Mouse (Mus musculus): ENCODE data around the gene Dus2. TPM values are rescaled to one million over a fixed set of nuclear protein-coding genes. Genes with fewer than 3 reads are reported as not detected.
"Not testable (repeated sequence)": the region's sequence is repeated elsewhere in the genome, so short reads cannot be mapped to it uniquely, and the experiment has no call there.

The Dus2 gene
- polyA plus RNA-seq, 1 experiment from 2014 or later: 23.3 TPM

GRCm38 (mm10) chr8:105965266-105965904, 25.8 kb upstream of the Dus2 start:
- peak overlapping the region; percentile 82 for H3K9ac ChIP-seq
- H3K27me3 ChIP-seq: no peaks in the 10 kb centered on the region
- H3K4me3 ChIP-seq (replicated peaks): peak overlapping the region; percentile 89
- H3K36me3 ChIP-seq: no peaks in the 10 kb centered on the region
- no peaks in the 10 kb centered on the region for H3K9me3 ChIP-seq (replicated peaks)
- WGBS: under 1% methylated on average over 40 of the region's 40 CpGs
- peaks cover 34% of the 10 kb centered on the region for H3K4me1 ChIP-seq
- H3K4me2 ChIP-seq: peak overlapping the region; percentile 84
- ATAC-seq (replicated peaks; ENCODE audit: low FRiP score): peak; percentile 71
- peak overlapping the region; percentile 93 for H3K27ac ChIP-seq

- Histone ChIP-seq H3K36me3 (no peaks in the 10 kb centered on the region), H3K27ac (peak within 1 kb of the TSS; percentile 93), H3K9ac (peak within 1 kb of the TSS; percentile 82), H3K27me3 (no peaks in the 10 kb centered on the region), H3K4me2 (peak within 1 kb of the TSS; percentile 84), H3K4me1 (peaks cover 34% of the 10 kb centered on the region), H3K4me3 (replicated peaks) (peak within 1 kb of the TSS; percentile 89), H3K9me3 (replicated peaks) (no peaks in the 10 kb centered on the region)
- ATAC-seq (replicated peaks; ENCODE audit: low FRiP score): peak; percentile 94
- WGBS: under 1% methylated on average over 47 of the region's 47 CpGs
Observed at GRCm38 (mm10) chr8:105965905-105966341, 25.2 kb upstream of the Dus2 start, which contains the start of gene Slc12a4. Gene Slc12a4 (minus strand): TSS chr8:105966097.

DNA sequence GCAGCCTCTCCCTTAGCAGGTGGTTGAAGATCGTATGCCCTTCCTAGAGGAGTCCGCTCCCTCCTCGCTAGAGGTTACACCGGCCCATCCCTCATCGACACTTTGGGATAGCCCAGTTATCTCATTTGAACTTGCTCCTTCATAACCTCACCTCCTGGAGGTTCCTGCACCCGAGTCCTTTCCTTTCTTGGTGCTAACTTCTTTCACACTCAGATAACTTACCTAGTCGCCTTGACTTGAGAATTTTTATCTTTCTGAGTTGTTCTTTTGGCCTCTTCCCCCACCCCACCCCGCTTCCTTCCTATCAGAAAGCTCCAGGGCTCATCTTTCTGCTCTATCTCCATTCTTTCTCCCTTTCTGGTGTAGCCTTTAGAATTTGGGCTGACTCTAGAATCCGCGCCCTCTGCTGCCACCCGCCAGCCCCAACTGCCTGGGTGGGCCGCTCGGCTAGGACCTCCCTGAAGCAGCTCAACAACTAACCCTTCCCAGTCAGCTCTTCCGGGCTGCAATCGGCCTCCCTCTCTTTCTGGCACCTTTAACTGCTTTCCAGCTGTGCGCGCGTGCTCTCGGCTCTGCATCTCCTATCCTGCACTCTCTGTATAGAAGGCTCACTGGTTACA, 24.3 kb upstream of the Dus2 start:
- no peaks in the 10 kb centered on the region for H3K27me3 ChIP-seq
- WGBS: 7% methylated on average over 19 of the region's 19 CpGs
- H3K9me3 ChIP-seq (replicated peaks): no peaks in the 10 kb centered on the region
- peak overlapping the region; percentile 93 for H3K27ac ChIP-seq
- H3K9ac ChIP-seq: no peak overlapping the region
- peak overlapping the region; percentile 89 for H3K4me3 ChIP-seq (replicated peaks)
- ATAC-seq (replicated peaks; ENCODE audit: low FRiP score): peak; percentile 49
- H3K4me1 ChIP-seq: peaks cover 30% of the 10 kb centered on the region
- H3K36me3 ChIP-seq: no peaks in the 10 kb centered on the region
- H3K4me2 ChIP-seq: peak overlapping the region; percentile 84

DNA sequence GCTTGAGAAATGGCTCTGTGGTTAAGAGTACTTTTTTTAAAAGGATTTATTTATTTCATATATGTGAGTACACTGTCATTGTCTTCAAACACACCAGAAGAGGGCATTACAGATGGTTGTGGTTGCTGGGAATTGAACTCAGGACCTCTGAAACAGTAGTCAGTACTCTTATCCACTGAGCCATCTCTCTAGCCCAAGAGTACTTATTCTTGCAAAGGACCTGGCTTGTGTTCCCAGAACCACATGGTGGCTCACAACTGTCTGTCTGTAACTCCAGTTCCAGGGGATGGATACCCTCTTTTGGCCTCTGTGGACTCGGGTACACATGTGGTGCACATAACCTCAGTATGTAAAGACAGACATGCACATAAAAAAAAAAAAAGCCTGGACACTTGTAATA, 21.8 kb upstream of the Dus2 start:
- no peak for ATAC-seq (replicated peaks; ENCODE audit: low FRiP score)
- no peaks in the 10 kb centered on the region for H3K36me3 ChIP-seq
- H3K27ac ChIP-seq: no peak overlapping the region
- H3K4me2 ChIP-seq: no peak overlapping the region
- H3K27me3 ChIP-seq: no peaks in the 10 kb centered on the region
- no peak overlapping the region for H3K4me3 ChIP-seq (replicated peaks)
- WGBS: 74% methylated on average over 1 of the region's 1 CpGs
- H3K4me1 ChIP-seq: peaks cover 25% of the 10 kb centered on the region
- no peaks in the 10 kb centered on the region for H3K9me3 ChIP-seq (replicated peaks)
- H3K9ac ChIP-seq: no peak overlapping the region

DNA sequence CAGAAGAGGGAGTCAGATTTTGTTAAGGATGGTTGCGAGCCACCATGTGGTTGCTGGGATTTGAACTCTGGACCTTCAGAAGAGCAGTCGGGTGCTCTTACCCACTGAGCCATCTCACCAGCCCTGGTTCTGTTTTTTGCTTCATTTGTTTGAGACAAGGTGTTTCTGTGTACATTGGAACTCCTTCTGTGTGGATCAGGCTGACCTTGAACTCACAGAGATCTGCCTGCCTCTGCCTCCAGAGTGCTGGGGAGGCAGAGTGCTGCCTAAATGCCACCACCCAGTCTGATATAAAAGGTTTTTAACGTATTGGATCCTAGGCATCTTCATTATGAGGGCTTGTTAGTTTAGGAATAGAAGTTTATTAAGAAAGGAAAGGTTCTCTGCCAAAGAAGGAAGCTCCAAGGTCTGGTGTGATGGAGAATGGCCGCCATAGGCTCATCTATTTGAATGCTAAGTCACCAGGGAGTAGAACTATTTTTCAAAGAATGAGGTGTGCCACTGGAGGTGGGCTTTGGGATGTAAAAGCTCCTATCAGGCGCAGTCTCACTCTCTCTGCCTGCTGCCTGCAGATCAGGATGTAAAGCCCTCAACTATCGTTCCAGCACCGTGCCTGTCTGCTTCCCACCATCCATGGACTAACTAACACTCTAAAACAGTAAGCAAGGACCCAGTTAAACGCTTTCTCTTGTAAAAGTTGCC, 20.0 kb upstream of the Dus2 start:
- H3K27ac ChIP-seq: no peak overlapping the region
- H3K4me2 ChIP-seq: no peak overlapping the region
- no peaks in the 10 kb centered on the region for H3K9me3 ChIP-seq (replicated peaks)
- no peaks in the 10 kb centered on the region for H3K36me3 ChIP-seq
- H3K27me3 ChIP-seq: no peaks in the 10 kb centered on the region
- H3K4me3 ChIP-seq (replicated peaks): no peak overlapping the region
- peaks cover 12% of the 10 kb centered on the region for H3K4me1 ChIP-seq
- WGBS: 76% methylated on average over 8 of the region's 8 CpGs
- no peak for ATAC-seq (replicated peaks; ENCODE audit: low FRiP score)
- no peak overlapping the region for H3K9ac ChIP-seq

DNA sequence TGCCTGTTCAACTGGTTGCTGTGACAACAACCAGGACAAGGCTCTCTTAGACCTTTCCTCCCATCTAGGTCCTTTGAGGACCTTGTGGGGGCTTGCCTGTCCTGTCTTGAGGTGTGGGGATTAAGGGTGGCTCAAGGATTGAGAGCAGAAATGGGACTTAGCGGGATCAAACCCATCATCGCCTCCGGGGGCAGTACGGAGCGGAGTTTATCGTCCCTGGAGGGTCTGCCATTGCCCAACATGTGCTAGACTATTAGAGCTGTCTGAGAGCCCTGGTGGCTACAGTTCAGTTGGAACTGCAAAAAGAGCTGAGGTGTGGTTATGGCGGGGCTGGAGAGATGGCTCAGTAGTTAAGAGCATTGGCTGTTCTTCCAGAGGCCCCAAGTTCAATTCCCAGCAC, 15.8 kb upstream of the Dus2 start:
- H3K4me1 ChIP-seq: no peaks in the 10 kb centered on the region
- no peak overlapping the region for H3K4me3 ChIP-seq (replicated peaks)
- no peak overlapping the region for H3K4me2 ChIP-seq
- no peak for ATAC-seq (replicated peaks; ENCODE audit: low FRiP score)
- no peak overlapping the region for H3K27ac ChIP-seq
- no peak overlapping the region for H3K9ac ChIP-seq
- H3K36me3 ChIP-seq: no peaks in the 10 kb centered on the region
- H3K9me3 ChIP-seq (replicated peaks): no peaks in the 10 kb centered on the region
- WGBS: 66% methylated on average over 7 of the region's 7 CpGs
- no peaks in the 10 kb centered on the region for H3K27me3 ChIP-seq

GRCm38 (mm10) chr8:105979325-105979724, 11.8 kb upstream of the Dus2 start, which contains the start of gene Dpep3:
Gene Dpep3 (minus strand): TSS chr8:105979429.
- no peaks in the 10 kb centered on the region for H3K36me3 ChIP-seq
- H3K4me2 ChIP-seq: no peak within 1 kb of the TSS
- no peak within 1 kb of the TSS for H3K4me3 ChIP-seq (replicated peaks)
- WGBS: 94% methylated on average over 15 of the region's 15 CpGs
- no peak within 1 kb of the TSS for H3K27ac ChIP-seq
- H3K27me3 ChIP-seq: no peaks in the 10 kb centered on the region
- ATAC-seq (replicated peaks; ENCODE audit: low FRiP score): no peak
- no peaks in the 10 kb centered on the region for H3K4me1 ChIP-seq
- no peaks in the 10 kb centered on the region for H3K9me3 ChIP-seq (replicated peaks)
- no peak within 1 kb of the TSS for H3K9ac ChIP-seq

- H3K36me3 ChIP-seq: no peaks in the 10 kb centered on the region
- ATAC-seq (replicated peaks; ENCODE audit: low FRiP score): no peak
Observed at GRCm38 (mm10) chr8:105981146-105981545, 10.0 kb upstream of the Dus2 start.

DNA sequence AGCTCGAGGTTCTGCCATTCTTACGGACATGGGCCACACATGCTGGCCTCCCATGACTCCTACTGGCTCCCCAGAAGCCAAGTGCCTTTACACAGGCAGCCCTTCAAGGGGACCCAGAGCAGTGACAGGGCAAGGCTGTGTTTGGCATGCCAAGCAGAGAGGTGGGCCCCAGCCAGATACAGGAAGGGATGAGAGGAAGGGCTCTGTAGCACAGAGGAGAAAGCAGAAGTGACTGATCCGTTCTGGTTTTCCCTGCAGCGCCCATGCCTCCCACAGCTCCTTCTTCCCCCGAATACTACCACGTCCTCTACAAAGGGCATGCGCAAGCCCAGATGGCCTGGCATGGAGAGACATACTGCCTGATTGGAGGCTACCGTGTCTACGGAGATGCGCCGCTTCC, 7.7 kb upstream of the Dus2 start:
- WGBS: 79% methylated on average over 11 of the region's 11 CpGs
- H3K9ac ChIP-seq; ATAC-seq (replicated peaks; ENCODE audit: low FRiP score): not testable (repeated sequence)

More at GRCm38 (mm10) chr8:105981146-105981545, 10.0 kb upstream of the Dus2 start:
- Histone ChIP-seq H3K9ac (no peak overlapping the region), H3K27ac (no peak overlapping the region), H3K4me2 (no peak overlapping the region), H3K27me3 (no peaks in the 10 kb centered on the region), H3K4me3 (replicated peaks) (no peak overlapping the region), H3K9me3 (replicated peaks) (no peaks in the 10 kb centered on the region), H3K4me1 (no peaks in the 10 kb centered on the region)
- WGBS: 91% methylated on average over 1 of the region's 1 CpGs

GRCm38 (mm10) chr8:105988546-105988945, 2.6 kb upstream of the Dus2 start:
- 83% methylated on average over 11 of the region's 11 CpGs for WGBS
- ATAC-seq (replicated peaks; ENCODE audit: low FRiP score): no peak
- Histone ChIP-seq H3K27ac (no peak overlapping the region), H3K4me3 (replicated peaks) (no peak overlapping the region), H3K4me2 (no peak overlapping the region), H3K9ac (no peak overlapping the region), H3K4me1 (peaks cover 7% of the 10 kb centered on the region; the same call in 1 of the 2 replicates), H3K27me3 (no peaks in the 10 kb centered on the region), H3K36me3 (no peaks in the 10 kb centered on the region), H3K9me3 (replicated peaks) (no peaks in the 10 kb centered on the region)

More for the DNA sequence above, 7.7 kb upstream of the Dus2 start:
- H3K27ac ChIP-seq; H3K4me2 ChIP-seq; H3K4me3 ChIP-seq (replicated peaks); H3K36me3 ChIP-seq; H3K9me3 ChIP-seq (replicated peaks); H3K27me3 ChIP-seq; H3K4me1 ChIP-seq: not testable (repeated sequence)

DNA sequence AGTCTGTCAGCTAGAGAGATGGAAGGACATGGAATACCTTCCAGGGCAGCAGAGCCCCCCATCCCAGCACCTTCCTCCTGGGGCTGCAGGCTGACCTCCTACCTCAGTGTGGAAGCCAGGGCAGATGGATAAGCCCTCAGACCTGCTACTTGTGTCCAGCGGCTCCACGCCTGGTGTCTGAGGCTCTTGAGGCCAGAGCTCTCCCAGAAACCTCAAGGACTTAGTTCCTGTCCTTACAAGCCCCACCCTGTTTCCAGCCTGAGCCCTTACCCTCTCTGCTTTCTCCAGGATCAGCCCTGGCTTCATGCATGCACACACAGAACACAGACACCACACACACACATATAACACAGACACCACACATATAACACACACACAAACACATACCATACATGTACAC, 409 bp downstream of the Dus2 start:
- no peak for ATAC-seq (replicated peaks; ENCODE audit: low FRiP score)

DNA sequence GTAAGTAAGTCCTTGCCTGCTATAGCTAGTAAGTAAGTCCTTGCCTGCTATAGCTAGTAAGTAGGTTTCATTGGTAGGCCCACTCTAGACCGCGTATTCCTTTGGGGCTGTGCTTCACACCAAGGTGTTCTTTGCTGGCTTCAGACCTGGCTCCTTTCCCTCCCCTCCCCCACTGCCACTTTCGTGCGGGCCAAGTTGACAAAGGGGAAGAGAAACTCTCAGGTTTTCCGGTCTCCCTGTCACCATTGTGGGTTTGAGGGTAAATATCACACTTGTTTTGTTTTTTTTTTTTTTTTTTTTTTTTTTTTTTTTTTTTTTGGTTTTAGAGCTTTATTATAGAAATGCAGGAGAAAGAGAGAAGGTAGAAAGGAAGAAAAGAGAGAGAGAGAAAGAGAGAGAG, 1.4 kb downstream of the Dus2 start:
- Histone ChIP-seq H3K27ac (no peak overlapping the region), H3K9me3 (replicated peaks) (no peaks in the 10 kb centered on the region), H3K4me1 (peaks cover 7% of the 10 kb centered on the region; the same call in 1 of the 2 replicates), H3K36me3 (no peaks in the 10 kb centered on the region), H3K4me2 (no peak overlapping the region), H3K4me3 (replicated peaks) (no peak overlapping the region), H3K9ac (no peak overlapping the region), H3K27me3 (no peaks in the 10 kb centered on the region)
- 54% methylated on average over 5 of the region's 5 CpGs for whole genome bisulfite sequencing
- no peak for ATAC-seq (replicated peaks; ENCODE audit: low FRiP score)

More for the DNA sequence above, 409 bp downstream of the Dus2 start:
- H3K27ac ChIP-seq: no peak overlapping the region
- no peaks in the 10 kb centered on the region for H3K36me3 ChIP-seq
- no peak overlapping the region for H3K4me2 ChIP-seq
- H3K9ac ChIP-seq: no peak overlapping the region
- WGBS: 87% methylated on average over 2 of the region's 2 CpGs
- peaks cover 7% of the 10 kb centered on the region; the same call in 1 of the 2 replicates for H3K4me1 ChIP-seq
- H3K27me3 ChIP-seq: no peaks in the 10 kb centered on the region
- no peaks in the 10 kb centered on the region for H3K9me3 ChIP-seq (replicated peaks)
- no peak overlapping the region for H3K4me3 ChIP-seq (replicated peaks)

Data from kidney, embryonic 15.5 days (tissue).